Mouse (Mus musculus): ENCODE measurements around the gene Pex16. TPM values are rescaled to one million over a fixed set of nuclear protein-coding genes. Genes with fewer than 3 reads are reported as not detected.
A peak's percentile ranks its signal among the peaks of the same experiment; 100 is the strongest.

Pex16 gene
- polyA plus RNA-seq, 1 experiment = 81.9 TPM

GRCm38 (mm10) chr2:92359301-92359700 is 15.2 kb upstream of the Pex16 start:
- no peaks in the 10 kb centered on the region for H3K27me3 ChIP-seq (replicated peaks; ENCODE audit: control insufficient read depth, insufficient read depth, low read length)
- H3K27ac ChIP-seq (ENCODE audit: insufficient read depth, low read depth, low read length) = 0 out of 2 replicates have a peak overlapping the region, but pooled peaks have one; percentile 19
- H3K4me3 ChIP-seq (ENCODE audit: insufficient read depth, low read depth, low read length) = no peak overlapping the region
- TF ChIP-seq POLR2A (IDR thresholded peaks at IDR 0.05; ENCODE audit: low read depth, low read length) (no peak), CTCF (conservative IDR thresholded peaks at IDR 0.05; ENCODE audit: insufficient read depth, insufficient read length, low read depth, low read length) (no peak)
- H3K4me1 ChIP-seq (ENCODE audit: control insufficient read depth, insufficient read depth, low read length) = peaks cover 9% of the 10 kb centered on the region; the same call in 1 of the 2 replicates
- peak; percentile 86 for DNase-seq
- no peaks in the 10 kb centered on the region for H3K36me3 ChIP-seq (ENCODE audit: control insufficient read depth, insufficient read depth, low read length)
- 39% methylated on average over 2 of the region's 2 CpGs for WGBS

DNA sequence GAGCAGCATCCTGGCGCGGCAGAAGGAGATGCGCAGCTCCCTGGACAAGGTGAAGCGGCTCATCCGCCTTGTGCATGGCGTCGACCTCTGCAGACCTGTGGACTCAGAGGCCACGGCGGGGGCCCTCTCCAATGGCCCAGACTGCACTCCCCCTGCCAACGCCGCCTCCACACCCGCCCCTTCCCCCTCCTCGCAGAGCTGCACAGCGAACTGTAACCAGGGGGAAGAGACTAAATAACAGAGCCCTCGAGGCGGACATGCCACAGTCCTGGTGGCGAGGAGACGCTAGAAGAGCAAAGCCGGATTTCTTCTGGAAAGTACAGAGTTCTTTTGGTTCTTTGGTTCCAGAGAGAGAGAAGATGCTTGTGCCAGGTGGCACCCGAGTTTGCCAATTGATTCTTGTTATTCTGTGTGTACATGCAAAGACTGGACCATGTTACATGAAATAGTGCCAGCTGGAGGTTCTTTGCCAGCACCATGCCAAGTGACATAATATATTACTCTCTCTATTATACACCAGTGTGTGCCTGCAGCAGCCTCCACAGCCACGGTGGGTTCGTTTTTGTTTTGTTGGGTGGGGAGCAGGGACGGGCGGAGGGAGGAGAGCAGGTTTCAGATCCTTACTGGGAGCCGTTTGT is 14.2 kb upstream of the Pex16 start:
- Histone ChIP-seq H3K27ac (ENCODE audit: insufficient read depth, low read depth, low read length) (no peak overlapping the region), H3K4me1 (ENCODE audit: control insufficient read depth, insufficient read depth, low read length) (peaks cover 7% of the 10 kb centered on the region; the same call in 1 of the 2 replicates), H3K4me3 (ENCODE audit: insufficient read depth, low read depth, low read length) (no peak overlapping the region), H3K36me3 (ENCODE audit: control insufficient read depth, insufficient read depth, low read length) (no peaks in the 10 kb centered on the region), H3K27me3 (replicated peaks; ENCODE audit: control insufficient read depth, insufficient read depth, low read length) (no peaks in the 10 kb centered on the region)
- DNase-seq = no peak
- TF ChIP-seq CTCF (conservative IDR thresholded peaks at IDR 0.05; ENCODE audit: insufficient read depth, insufficient read length, low read depth, low read length) = no peak
- TF ChIP-seq POLR2A (IDR thresholded peaks at IDR 0.05; ENCODE audit: low read depth, low read length) = no peak
- 55% methylated on average over 25 of the region's 25 CpGs for WGBS

DNA sequence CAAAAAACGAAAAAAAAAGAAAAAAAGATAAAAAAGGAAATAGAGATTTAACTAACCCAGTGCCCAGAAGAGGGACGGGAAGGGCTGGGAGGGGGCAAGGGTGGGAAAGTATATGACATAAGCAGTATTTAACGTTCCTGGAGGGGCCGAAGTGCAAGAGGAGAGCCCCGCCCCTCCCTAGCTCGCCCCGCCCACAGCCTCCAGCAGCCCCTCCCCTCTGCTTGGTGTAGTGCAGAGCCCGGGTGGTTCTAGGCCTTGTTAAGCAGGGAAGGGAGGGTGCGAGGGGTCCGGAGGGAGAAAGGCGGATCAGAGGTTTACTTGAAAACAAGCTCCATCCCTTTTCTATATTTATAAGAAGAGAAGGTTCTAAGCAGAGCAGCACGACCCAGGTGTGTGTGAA is 13.6 kb upstream of the Pex16 start:
- no peaks in the 10 kb centered on the region for H3K36me3 ChIP-seq (ENCODE audit: control insufficient read depth, insufficient read depth, low read length)
- 34% methylated on average over 12 of the region's 12 CpGs for WGBS
- no peak for DNase-seq

DNA sequence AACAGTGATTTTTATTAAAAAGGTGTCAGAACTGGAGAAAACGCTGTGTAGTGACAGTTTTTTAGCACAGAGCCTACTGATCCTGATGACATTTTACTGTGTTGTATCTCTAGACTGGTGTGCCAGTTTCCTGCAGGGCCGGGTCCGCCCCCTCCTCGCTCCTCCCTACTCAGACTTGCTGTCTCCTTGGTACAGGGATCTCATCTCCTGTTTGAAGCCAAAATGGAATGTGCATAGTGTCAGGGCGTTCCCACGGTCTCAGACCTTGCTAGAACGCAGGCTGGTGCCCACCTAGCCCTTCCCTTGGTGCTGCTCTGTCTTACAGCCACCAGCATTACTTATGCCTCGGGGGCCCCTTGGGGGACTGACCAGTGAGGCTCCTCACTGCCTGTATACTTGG is 12.7 kb upstream of the Pex16 start:
- no peaks in the 10 kb centered on the region for H3K36me3 ChIP-seq (ENCODE audit: control insufficient read depth, insufficient read depth, low read length)
- 75% methylated on average over 8 of the region's 8 CpGs for WGBS
- no peak overlapping the region for H3K4me3 ChIP-seq (ENCODE audit: insufficient read depth, low read depth, low read length)
- H3K27ac ChIP-seq (ENCODE audit: insufficient read depth, low read depth, low read length) = no peak overlapping the region
- DNase-seq = no peak
- TF ChIP-seq CTCF (conservative IDR thresholded peaks at IDR 0.05; ENCODE audit: insufficient read depth, insufficient read length, low read depth, low read length) (no peak), POLR2A (IDR thresholded peaks at IDR 0.05; ENCODE audit: low read depth, low read length) (no peak)
- H3K4me1 ChIP-seq (ENCODE audit: control insufficient read depth, insufficient read depth, low read length) = peaks cover 7% of the 10 kb centered on the region; the same call in 1 of the 2 replicates
- H3K27me3 ChIP-seq (replicated peaks; ENCODE audit: control insufficient read depth, insufficient read depth, low read length) = no peaks in the 10 kb centered on the region

More for the DNA sequence above, 13.6 kb upstream of the Pex16 start:
- H3K27me3 ChIP-seq (replicated peaks; ENCODE audit: control insufficient read depth, insufficient read depth, low read length) = no peaks in the 10 kb centered on the region
- TF ChIP-seq CTCF (conservative IDR thresholded peaks at IDR 0.05; ENCODE audit: insufficient read depth, insufficient read length, low read depth, low read length) (no peak), POLR2A (IDR thresholded peaks at IDR 0.05; ENCODE audit: low read depth, low read length) (no peak)
- no peak overlapping the region for H3K27ac ChIP-seq (ENCODE audit: insufficient read depth, low read depth, low read length)
- peaks cover 7% of the 10 kb centered on the region; the same call in 1 of the 2 replicates for H3K4me1 ChIP-seq (ENCODE audit: control insufficient read depth, insufficient read depth, low read length)
- H3K4me3 ChIP-seq (ENCODE audit: insufficient read depth, low read depth, low read length) = no peak overlapping the region

DNA sequence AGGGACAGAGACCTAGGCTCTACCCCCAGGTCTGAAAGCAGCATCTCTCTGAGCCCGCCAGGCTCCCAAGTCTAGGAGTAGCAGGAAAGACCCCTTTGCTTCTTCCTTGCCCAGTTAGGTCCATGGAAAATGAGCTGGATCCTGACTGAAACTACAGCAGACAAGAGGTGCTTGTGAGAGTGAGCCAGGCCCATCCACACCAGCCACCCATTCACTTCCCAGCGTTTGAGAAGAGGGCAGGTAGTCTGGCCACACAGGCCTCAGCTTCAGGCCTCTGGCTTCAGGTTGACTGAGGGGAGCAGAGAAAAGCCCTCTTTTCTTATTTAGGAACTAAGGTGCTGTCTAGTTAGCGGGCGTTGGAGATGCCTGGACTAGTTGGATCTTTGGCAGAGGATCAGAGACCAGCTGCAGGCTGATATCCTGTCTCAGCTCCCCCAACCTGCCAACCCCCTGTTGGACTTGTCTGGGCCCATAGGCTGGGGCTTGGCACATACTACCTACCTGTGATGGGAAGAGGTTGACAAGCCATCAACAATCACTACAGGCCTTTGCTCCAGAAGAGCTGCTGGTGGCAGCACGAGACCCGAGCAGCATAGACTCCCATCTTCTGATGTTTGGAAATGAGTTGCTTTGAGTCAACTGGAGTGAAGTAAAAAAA is 11.8 kb upstream of the Pex16 start:
- Histone ChIP-seq H3K4me1 (ENCODE audit: control insufficient read depth, insufficient read depth, low read length) (peaks cover 7% of the 10 kb centered on the region; the same call in 1 of the 2 replicates), H3K4me3 (ENCODE audit: insufficient read depth, low read depth, low read length) (no peak overlapping the region), H3K27me3 (replicated peaks; ENCODE audit: control insufficient read depth, insufficient read depth, low read length) (no peaks in the 10 kb centered on the region), H3K27ac (ENCODE audit: insufficient read depth, low read depth, low read length) (no peak overlapping the region), H3K36me3 (ENCODE audit: control insufficient read depth, insufficient read depth, low read length) (no peaks in the 10 kb centered on the region)
- no peak for DNase-seq
- TF ChIP-seq CTCF (conservative IDR thresholded peaks at IDR 0.05; ENCODE audit: insufficient read depth, insufficient read length, low read depth, low read length) (no peak), POLR2A (IDR thresholded peaks at IDR 0.05; ENCODE audit: low read depth, low read length) (no peak)
- 95% methylated on average over 6 of the region's 6 CpGs for WGBS

GRCm38 (mm10) chr2:92364086-92364485 is 10.4 kb upstream of the Pex16 start:
- no peak for TF ChIP-seq POLR2A (IDR thresholded peaks at IDR 0.05; ENCODE audit: low read depth, low read length)
- TF ChIP-seq CTCF (conservative IDR thresholded peaks at IDR 0.05; ENCODE audit: insufficient read depth, insufficient read length, low read depth, low read length) = no peak
- no peak for DNase-seq
- Histone ChIP-seq H3K36me3 (ENCODE audit: control insufficient read depth, insufficient read depth, low read length) (no peaks in the 10 kb centered on the region), H3K27me3 (replicated peaks; ENCODE audit: control insufficient read depth, insufficient read depth, low read length) (no peaks in the 10 kb centered on the region), H3K4me1 (ENCODE audit: control insufficient read depth, insufficient read depth, low read length) (peaks cover 7% of the 10 kb centered on the region; the same call in 1 of the 2 replicates), H3K27ac (ENCODE audit: insufficient read depth, low read depth, low read length) (no peak overlapping the region), H3K4me3 (ENCODE audit: insufficient read depth, low read depth, low read length) (no peak overlapping the region)
- 78% methylated on average over 4 of the region's 4 CpGs for WGBS

DNA sequence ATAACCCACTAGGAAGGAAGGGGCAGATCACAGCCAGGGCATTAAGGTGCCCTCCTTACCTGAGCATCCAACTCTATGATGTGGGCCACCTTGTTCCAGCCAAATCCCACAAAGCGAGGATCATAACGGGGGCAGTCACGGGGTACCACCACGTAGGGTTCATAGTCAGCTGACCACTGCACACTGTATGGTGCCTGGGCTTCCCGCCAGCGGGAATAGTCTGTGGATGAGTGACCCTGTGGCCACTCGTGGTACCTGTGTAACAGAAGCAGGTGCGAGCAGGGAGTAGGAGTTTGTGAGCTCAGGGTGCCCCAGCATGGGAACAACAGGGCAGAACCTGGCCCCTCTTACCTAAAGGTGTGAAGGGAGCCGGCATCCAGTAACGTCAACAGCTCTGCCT is 8.9 kb upstream of the Pex16 start:
- no peak for TF ChIP-seq CTCF (conservative IDR thresholded peaks at IDR 0.05; ENCODE audit: insufficient read depth, insufficient read length, low read depth, low read length)
- H3K27ac ChIP-seq (ENCODE audit: insufficient read depth, low read depth, low read length) = no peak overlapping the region
- DNase-seq = no peak
- H3K4me1 ChIP-seq (ENCODE audit: control insufficient read depth, insufficient read depth, low read length) = 0 out of 2 replicates have a peak, but pooled peaks cover 3% of the 10 kb centered on the region
- H3K4me3 ChIP-seq (ENCODE audit: insufficient read depth, low read depth, low read length) = no peak overlapping the region
- H3K36me3 ChIP-seq (ENCODE audit: control insufficient read depth, insufficient read depth, low read length) = no peaks in the 10 kb centered on the region
- 79% methylated on average over 10 of the region's 10 CpGs for WGBS
- no peaks in the 10 kb centered on the region for H3K27me3 ChIP-seq (replicated peaks; ENCODE audit: control insufficient read depth, insufficient read depth, low read length)

Measured in kidney, adult 2 months (tissue).